Mouse (Mus musculus): Measurements from ENCODE around the gene Gm3095. TPM values are rescaled to one million over a fixed set of nuclear protein-coding genes. Genes with fewer than 3 reads are reported as not detected.
"Not testable (repeated sequence)": the region's sequence is repeated elsewhere in the genome, so short reads cannot be mapped to it uniquely, and the experiment has no call there.

Gm3095 gene
- 0.18 and 0.44 TPM in 2 replicates for polyA plus RNA-seq (2012; rRNA removed)

- not testable (repeated sequence) for DNase-seq (ENCODE audit: extremely low spot score in 1 of 2, low spot score in 1 of 2)
Measured at GRCm38 (mm10) chr14:3963247-3963646, at the start of gene Gm3095. Gene Gm3095 (plus strand): TSS chr14:3963547.

GRCm38 (mm10) chr14:3931456-3931855 is 31.9 kb upstream of the Gm3095 start, which contains the start of gene Gm3029:
Gene Gm3029 (plus strand): TSS chr14:3931756.
- DNase-seq (ENCODE audit: extremely low spot score in 1 of 2, low spot score in 1 of 2): not testable (repeated sequence)

GRCm38 (mm10) chr14:3998094-3998493 is 34.7 kb downstream of the Gm3095 start, which contains the start of gene Gm3099:
Gene Gm3099 (plus strand): TSS chr14:3998394.
- not testable (repeated sequence) for DNase-seq (ENCODE audit: extremely low spot score in 1 of 2, low spot score in 1 of 2)

Other genes starting within 250 kb of the Gm3095 start
- 1.4 TPM in 2 replicates for gene Gm3002, start 153.5 kb upstream of the Gm3095 start, polyA plus RNA-seq (2012; rRNA removed)
- gene Gm3033, start 117.3 kb upstream of the Gm3095 start, polyA plus RNA-seq (2012; rRNA removed): not detected in 2 replicates
- gene Gm2916, start 79.4 kb upstream of the Gm3095 start, polyA plus RNA-seq (2012; rRNA removed): 0.29 and 0.30 TPM in 2 replicates
- gene Gm3029, start 31.8 kb upstream of the Gm3095 start, polyA plus RNA-seq (2012; rRNA removed): not detected in 2 replicates
- gene Gm3099, start 34.8 kb downstream of the Gm3095 start, polyA plus RNA-seq (2012; rRNA removed): not detected in 2 replicates
- 0.29 and 0.50 TPM in 2 replicates for gene Gm5796, start 60.4 kb downstream of the Gm3095 start, polyA plus RNA-seq (2012; rRNA removed)
- gene Gm3115, start 120.6 kb downstream of the Gm3095 start, polyA plus RNA-seq (2012; rRNA removed): not detected in 2 replicates
- 0.71 and 0.86 TPM in 2 replicates for gene Gm8108, start 147.0 kb downstream of the Gm3095 start, polyA plus RNA-seq (2012; rRNA removed)
- gene Gm3127, start 201.5 kb downstream of the Gm3095 start, polyA plus RNA-seq (2012; rRNA removed): not detected in 2 replicates
- 0.86 and 1.0 TPM in 2 replicates for gene Gm2974, start 219.0 kb downstream of the Gm3095 start, polyA plus RNA-seq (2012; rRNA removed)

All from frontal cortex, adult 2 months (tissue).